Mouse (Mus musculus) hindbrain, embryonic 11.5 days (tissue): ENCODE data around the gene Dclk1. TPM values are rescaled to one million over a fixed set of nuclear protein-coding genes. Genes with fewer than 3 reads are reported as not detected.

Source experiments
- ATAC-seq: fragments of 200-750 bp; cut with Nextera tagmentation; 2 replicates; pipeline ENCODE4 v1.8.0; 2017; ENCODE audit warnings: mild to moderate bottlenecking, moderate TSS enrichment, moderate library complexity; ENCODE audit not compliant: low FRiP score
- DNase-seq: peaks from one replicate; pipeline ENCODE4 v3.0.0-alpha.2; 2015; ENCODE audit warnings: low spot score
- H3K27ac ChIP-seq: fragments of 300-500 bp; sonication (generic); 2 replicates; pipeline ENCODE4 v1.5.1; 2014; ENCODE audit warnings: mild to moderate bottlenecking, low read depth, low read length
- H3K27me3 ChIP-seq: fragments of 300-500 bp; sonication (generic); 2 replicates; pipeline ENCODE4 v1.6.1; 2014; ENCODE audit warnings: mild to moderate bottlenecking, low read length, moderate library complexity, mixed read lengths; ENCODE audit not compliant: control insufficient read depth, insufficient read depth
- H3K36me3 ChIP-seq: fragments of 300-500 bp; sonication (generic); 2 replicates; pipeline ENCODE4 v1.6.1; 2014; ENCODE audit warnings: mild to moderate bottlenecking, low read length, moderate library complexity, mixed read lengths; ENCODE audit not compliant: control insufficient read depth, insufficient read depth
- H3K4me1 ChIP-seq: fragments of 300-500 bp; sonication (generic); replicated peaks from 2 replicates; pipeline ENCODE4 v1.6.1; 2014; ENCODE audit warnings: low read length, mixed read lengths; ENCODE audit not compliant: control insufficient read depth, insufficient read depth
- H3K4me2 ChIP-seq: fragments of 300-500 bp; sonication (generic); replicated peaks from 2 replicates; pipeline ENCODE4 v1.6.1; 2014; ENCODE audit warnings: mild to moderate bottlenecking, low read depth, low read length
- H3K4me3 ChIP-seq: fragments of 300-500 bp; sonication (generic); 2 replicates; pipeline ENCODE4 v1.5.1; 2014; ENCODE audit warnings: low read depth, low read length
- H3K9ac ChIP-seq: fragments of 300-500 bp; sonication (generic); 2 replicates; pipeline ENCODE4 v1.6.1; 2014; ENCODE audit warnings: low read depth, low read length
- H3K9me3 ChIP-seq: fragments of 300-500 bp; sonication (generic); 2 replicates; pipeline ENCODE4 v1.6.1; 2016; ENCODE audit warnings: low read length; ENCODE audit not compliant: control insufficient read depth
- WGBS: fragments of 180-500 bp; shearing (Covaris S2); extraction: QIAGEN DNeasy Blood & Tissue Kit; methylation state at CpG from one replicate; pipeline ENCODE4 v1.1.7; 2014; 5-methylcytosine and 5-hydroxymethylcytosine counted together
- polyA plus RNA-seq: library from polyadenylated mRNA; unstranded; fragments of >200 nt; fragmentation: Nextera tagmentation; extraction: Ambion mirVana; gene quantifications from 2 replicates; pipeline ENCODE4 v1.2.1, GENCODE M21; 2014

The Dclk1 gene
- polyA plus RNA-seq, 1 experiment from 2014 or later: 94.8 TPM

GRCm38 (mm10) chr3:55352529-55352928 lies 110.4 kb downstream of the Dclk1 start:
- no peaks in the 10 kb centered on the region for H3K27me3 ChIP-seq
- DNase-seq (no peak), ATAC-seq (no peak)
- peaks cover 12% of the 10 kb centered on the region for H3K4me1 ChIP-seq
- no peaks in the 10 kb centered on the region for H3K9me3 ChIP-seq
- H3K9ac ChIP-seq: no peak overlapping the region
- H3K4me3 ChIP-seq: no peak overlapping the region
- H3K4me2 ChIP-seq: no peak overlapping the region
- H3K36me3 ChIP-seq: no peaks in the 10 kb centered on the region
- WGBS: 83% methylated on average over 14 of the region's 14 CpGs
- H3K27ac ChIP-seq: no peak overlapping the region; the same call in 1 of the 2 replicates

DNA sequence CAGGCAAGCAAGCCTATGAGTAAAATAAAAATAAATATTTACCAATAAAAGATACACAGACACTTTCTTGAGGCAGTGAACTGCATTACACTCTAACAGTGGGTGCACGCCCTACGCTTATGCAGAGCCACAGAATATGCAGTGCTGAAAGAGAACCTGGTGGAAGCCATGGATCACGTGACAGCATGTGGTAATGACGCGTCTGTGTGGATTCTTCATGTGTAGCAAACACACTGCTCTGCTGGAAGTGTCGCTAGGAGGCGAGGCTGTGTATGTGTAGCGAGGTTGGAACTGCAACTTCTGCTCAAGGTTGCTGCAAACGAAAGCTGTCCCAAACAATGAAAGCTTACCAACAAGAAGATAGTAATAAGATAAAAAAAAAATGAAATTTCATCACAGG lies 111.0 kb downstream of the Dclk1 start:
- Histone ChIP-seq H3K4me3 (no peak overlapping the region), H3K9me3 (no peaks in the 10 kb centered on the region), H3K36me3 (no peaks in the 10 kb centered on the region), H3K9ac (no peak overlapping the region), H3K27ac (no peak overlapping the region), H3K4me2 (no peak overlapping the region), H3K4me1 (peaks cover 8% of the 10 kb centered on the region), H3K27me3 (no peaks in the 10 kb centered on the region)
- 79% methylated on average over 9 of the region's 9 CpGs for WGBS
- ATAC-seq: no peak
- no peak for DNase-seq

DNA sequence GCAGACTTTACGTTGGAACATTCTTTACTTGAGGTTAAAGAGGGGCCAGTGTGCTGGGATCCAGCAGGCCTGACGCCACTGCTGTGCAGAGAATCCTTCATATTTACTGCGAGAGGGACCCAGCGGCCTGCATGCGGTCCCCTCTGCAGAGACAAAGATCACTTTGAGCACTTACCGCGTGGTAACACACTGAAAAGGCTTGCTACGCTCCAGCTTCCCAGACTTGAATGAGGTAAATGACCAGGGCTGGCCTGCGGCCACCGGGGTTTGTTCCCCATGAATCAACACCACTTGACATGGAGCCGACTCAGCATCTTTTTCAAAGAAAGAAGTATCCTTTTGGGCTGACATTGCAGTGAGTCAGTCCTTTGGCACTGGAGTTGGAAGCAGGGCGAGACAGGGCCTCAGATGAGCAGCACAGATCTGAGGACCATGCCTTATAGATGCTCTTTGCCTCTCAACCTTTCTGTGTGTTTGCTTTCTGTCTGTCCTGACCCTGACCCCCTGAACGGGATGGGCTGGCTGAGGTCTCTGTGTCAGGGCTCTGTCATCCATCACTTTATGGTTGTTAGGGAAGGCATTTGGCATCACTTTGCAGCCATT lies 111.8 kb downstream of the Dclk1 start:
- no peak overlapping the region for H3K4me3 ChIP-seq
- no peaks in the 10 kb centered on the region for H3K27me3 ChIP-seq
- H3K9ac ChIP-seq: peak overlapping the region; percentile 27; the same call in 1 of the 2 replicates
- DNase-seq (peak; percentile 58), ATAC-seq (peak; percentile 46)
- 23% methylated on average over 13 of the region's 13 CpGs for WGBS
- peaks cover 8% of the 10 kb centered on the region for H3K4me1 ChIP-seq
- H3K27ac ChIP-seq: peak overlapping the region; percentile 12; the same call in 1 of the 2 replicates
- H3K4me2 ChIP-seq: no peak overlapping the region
- H3K36me3 ChIP-seq: no peaks in the 10 kb centered on the region
- H3K9me3 ChIP-seq: no peaks in the 10 kb centered on the region

- no peaks in the 10 kb centered on the region for H3K36me3 ChIP-seq
- H3K4me2 ChIP-seq: no peak overlapping the region
- no peak overlapping the region for H3K9ac ChIP-seq
- WGBS: 31% methylated on average over 3 of the region's 3 CpGs
- ATAC-seq (no peak), DNase-seq (peak; percentile 82)
- no peaks in the 10 kb centered on the region for H3K9me3 ChIP-seq
- H3K27ac ChIP-seq: no peak overlapping the region
- no peaks in the 10 kb centered on the region for H3K27me3 ChIP-seq
- H3K4me3 ChIP-seq: no peak overlapping the region
- H3K4me1 ChIP-seq: peaks cover 8% of the 10 kb centered on the region
Measured at GRCm38 (mm10) chr3:55354765-55355164, 112.6 kb downstream of the Dclk1 start.

- Histone ChIP-seq H3K9ac (no peak overlapping the region), H3K4me1 (peaks cover 8% of the 10 kb centered on the region), H3K4me3 (no peak overlapping the region), H3K36me3 (no peaks in the 10 kb centered on the region), H3K9me3 (no peaks in the 10 kb centered on the region), H3K4me2 (no peak overlapping the region), H3K27me3 (no peaks in the 10 kb centered on the region), H3K27ac (no peak overlapping the region)
- DNase-seq: no peak
- no peak for ATAC-seq
- 89% methylated on average over 8 of the region's 8 CpGs for WGBS
Measured at GRCm38 (mm10) chr3:55358486-55358885, 116.3 kb downstream of the Dclk1 start.

- WGBS: 92% methylated on average over 3 of the region's 3 CpGs
- Histone ChIP-seq H3K4me1 (no peaks in the 10 kb centered on the region), H3K27ac (no peak overlapping the region), H3K9me3 (no peaks in the 10 kb centered on the region), H3K27me3 (no peaks in the 10 kb centered on the region), H3K4me2 (no peak overlapping the region), H3K36me3 (no peaks in the 10 kb centered on the region), H3K9ac (no peak overlapping the region), H3K4me3 (no peak overlapping the region)
- ATAC-seq: no peak
- DNase-seq: no peak
Measured at GRCm38 (mm10) chr3:55360836-55361235, 118.7 kb downstream of the Dclk1 start.

DNA sequence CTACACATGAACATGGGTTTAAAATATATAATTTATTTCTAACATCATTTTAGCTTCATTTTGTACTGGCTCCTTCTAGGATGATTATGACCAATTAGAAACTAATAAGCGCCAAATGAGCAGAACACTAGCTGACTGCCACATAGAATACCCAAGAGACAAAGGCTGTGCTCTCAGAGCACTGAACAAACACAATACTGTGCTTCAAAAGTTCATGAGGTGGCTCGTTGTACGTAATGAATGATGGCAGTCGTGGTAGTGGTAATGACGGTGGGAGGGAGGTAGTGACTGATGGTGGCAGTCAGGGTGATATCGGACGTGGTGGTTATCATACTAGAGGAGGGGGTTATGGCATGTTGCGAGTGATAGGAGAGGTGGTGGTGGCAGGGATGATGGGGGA lies 125.0 kb downstream of the Dclk1 start:
- Histone ChIP-seq H3K9ac (no peak overlapping the region), H3K4me2 (no peak overlapping the region), H3K4me3 (no peak overlapping the region), H3K36me3 (no peaks in the 10 kb centered on the region), H3K4me1 (no peaks in the 10 kb centered on the region), H3K9me3 (no peaks in the 10 kb centered on the region), H3K27ac (no peak overlapping the region), H3K27me3 (no peaks in the 10 kb centered on the region)
- 76% methylated on average over 8 of the region's 8 CpGs for WGBS
- ATAC-seq: no peak
- DNase-seq: no peak

- ATAC-seq: no peak
- 85% methylated on average over 7 of the region's 7 CpGs for WGBS
- H3K4me2 ChIP-seq: no peak overlapping the region
Measured at GRCm38 (mm10) chr3:55369156-55369555, 127.0 kb downstream of the Dclk1 start.

DNA sequence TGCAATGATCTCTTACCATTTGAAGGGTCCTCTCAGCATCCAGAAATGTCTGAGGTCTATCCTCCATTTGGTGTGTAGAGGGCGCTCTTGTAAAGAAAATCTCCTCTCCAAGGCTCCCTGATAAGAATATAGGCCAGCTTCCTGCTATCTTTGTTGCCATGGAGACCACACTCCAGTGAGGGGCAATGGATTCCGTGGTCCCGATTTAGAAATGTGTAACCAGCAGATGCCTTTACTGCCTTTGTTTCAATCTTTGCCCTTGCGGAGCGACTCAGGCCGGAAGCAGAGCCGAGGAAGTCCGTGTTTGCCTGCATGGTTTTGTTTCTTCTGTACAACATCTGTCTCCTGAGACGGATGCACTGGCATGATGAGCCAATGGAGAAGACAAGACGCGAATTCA lies 131.5 kb downstream of the Dclk1 start:
- no peaks in the 10 kb centered on the region for H3K36me3 ChIP-seq
- DNase-seq (peak; percentile 85), ATAC-seq (peak; percentile 89)
- peak overlapping the region; percentile 10; the same call in 1 of the 2 replicates for H3K4me3 ChIP-seq
- peak overlapping the region; percentile 30 for H3K4me2 ChIP-seq
- 0 out of 2 replicates have a peak overlapping the region, but pooled peaks have one; percentile 48 for H3K27ac ChIP-seq
- no peak overlapping the region for H3K9ac ChIP-seq
- 6% methylated on average over 11 of the region's 11 CpGs for WGBS
- no peaks in the 10 kb centered on the region for H3K27me3 ChIP-seq
- H3K4me1 ChIP-seq: no peaks in the 10 kb centered on the region
- H3K9me3 ChIP-seq: no peaks in the 10 kb centered on the region

More at GRCm38 (mm10) chr3:55369156-55369555, 127.0 kb downstream of the Dclk1 start:
- Histone ChIP-seq H3K9ac (no peak overlapping the region), H3K27me3 (no peaks in the 10 kb centered on the region), H3K9me3 (no peaks in the 10 kb centered on the region), H3K4me1 (no peaks in the 10 kb centered on the region), H3K36me3 (no peaks in the 10 kb centered on the region), H3K27ac (no peak overlapping the region), H3K4me3 (no peak overlapping the region)
- no peak for DNase-seq
